Mouse (Mus musculus) spleen, postnatal 36 days (tissue): ENCODE results near the gene Fancd2os.

Experiments
- DNase-seq, 2 experiments: peaks; one replicate each; pipeline ENCODE4 v3.0.0; 2022; ENCODE audit warnings: low spot score in 2 of 2, mixed read lengths in 1 of 2

Fancd2os gene

DNA sequence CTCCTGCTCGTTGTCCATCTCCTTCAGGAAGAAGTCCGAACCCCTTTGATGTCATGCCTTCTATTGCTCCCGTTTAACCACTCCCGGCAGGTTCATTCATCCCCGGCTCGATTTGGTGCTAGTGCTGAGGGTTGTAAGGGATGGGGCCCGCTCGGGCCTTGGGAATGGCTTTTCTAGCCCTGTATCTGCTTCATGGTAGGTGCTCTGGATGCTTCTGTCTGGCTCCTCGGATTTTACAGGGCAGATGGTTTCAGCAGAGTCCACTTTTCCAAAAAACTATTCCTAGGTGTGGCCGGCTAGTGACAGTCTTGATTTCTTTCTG, 4.7 kb upstream of the Fancd2os start:
- no peak for DNase-seq

DNA sequence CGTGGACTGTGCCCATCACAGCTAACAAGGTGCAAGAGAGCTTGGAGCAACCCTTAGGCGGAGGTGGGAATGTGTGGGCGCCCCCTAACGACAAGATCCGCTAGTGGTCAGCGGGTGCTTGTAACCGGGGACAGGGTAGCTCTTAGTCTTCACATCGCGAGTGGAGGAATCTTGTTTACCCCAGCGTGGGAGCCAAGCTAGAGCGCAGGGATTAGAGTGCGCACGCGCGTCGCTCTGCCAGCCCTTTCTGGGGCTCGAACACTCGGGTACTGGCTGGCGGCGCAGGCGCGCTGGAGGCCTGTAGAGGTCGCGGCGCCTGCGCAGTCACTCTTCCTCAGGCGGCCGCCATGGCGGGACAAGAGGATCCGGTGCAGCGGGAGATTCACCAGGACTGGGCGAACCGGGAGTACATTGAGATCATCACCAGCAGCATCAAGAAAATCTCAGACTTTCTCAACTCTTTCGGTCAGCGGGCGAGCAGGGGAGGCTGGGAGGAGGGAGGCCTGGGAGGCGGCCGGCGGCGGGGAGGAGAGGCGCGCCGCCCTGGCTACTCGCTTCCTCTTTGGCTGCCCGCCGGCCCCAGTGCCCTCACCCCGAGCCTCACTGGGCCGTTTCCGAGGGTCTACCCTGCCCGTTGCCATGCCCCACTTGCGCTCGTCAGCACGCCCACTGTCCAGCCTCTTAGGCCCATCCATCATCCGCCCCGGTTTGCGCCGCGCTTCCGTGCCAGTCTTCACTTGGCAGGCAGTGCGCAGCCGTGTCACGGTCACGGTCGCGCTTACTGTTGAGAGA, 4.1 kb upstream of the Fancd2os start, which contains the start of gene Brk1:
Gene Brk1, plus strand, starts transcription at position 341 of the 792 bp plus-strand sequence.
- DNase-seq, result peak; percentile 81 to 90

DNA sequence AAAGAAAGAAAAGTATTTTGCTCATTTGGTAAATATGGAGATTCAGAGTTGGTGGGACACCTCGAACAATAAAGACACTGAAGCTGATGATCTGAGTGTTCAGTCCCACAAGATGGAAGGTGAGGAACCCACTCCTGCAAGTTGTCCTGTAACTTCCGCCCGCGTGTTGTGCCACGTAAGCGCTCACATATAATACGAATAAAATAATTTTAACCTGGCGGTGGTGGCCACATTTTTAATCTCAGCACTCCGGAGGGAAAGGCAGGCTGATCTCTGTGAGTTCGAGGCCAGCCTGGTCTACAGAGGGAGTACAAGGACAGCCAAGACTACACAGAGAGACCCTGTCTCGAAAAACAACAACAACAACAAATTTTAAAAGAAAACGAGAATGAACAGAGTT, 3.5 kb upstream of the Fancd2os start:
- peak in 1 of 2 experiments; percentile 26 for DNase-seq

DNA sequence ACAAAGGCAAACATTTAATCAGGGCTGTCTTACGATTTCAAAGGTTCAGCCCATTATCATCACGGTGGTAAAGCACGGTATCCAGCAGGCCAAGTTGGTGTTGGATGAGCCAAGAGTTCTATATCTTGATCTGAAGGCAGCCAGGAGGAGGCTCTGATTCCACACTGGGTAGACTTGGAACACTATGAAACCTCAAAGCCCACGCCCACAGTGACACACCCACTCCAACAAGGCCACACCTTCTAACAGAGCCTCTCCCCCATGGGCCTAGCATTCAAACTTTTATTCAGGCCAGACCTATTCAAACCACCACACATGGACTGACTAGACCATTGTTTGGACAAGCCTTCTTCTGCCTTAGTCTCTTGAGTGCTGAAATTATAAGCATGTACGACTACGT, 2.3 kb upstream of the Fancd2os start:
- DNase-seq, result no peak

DNA sequence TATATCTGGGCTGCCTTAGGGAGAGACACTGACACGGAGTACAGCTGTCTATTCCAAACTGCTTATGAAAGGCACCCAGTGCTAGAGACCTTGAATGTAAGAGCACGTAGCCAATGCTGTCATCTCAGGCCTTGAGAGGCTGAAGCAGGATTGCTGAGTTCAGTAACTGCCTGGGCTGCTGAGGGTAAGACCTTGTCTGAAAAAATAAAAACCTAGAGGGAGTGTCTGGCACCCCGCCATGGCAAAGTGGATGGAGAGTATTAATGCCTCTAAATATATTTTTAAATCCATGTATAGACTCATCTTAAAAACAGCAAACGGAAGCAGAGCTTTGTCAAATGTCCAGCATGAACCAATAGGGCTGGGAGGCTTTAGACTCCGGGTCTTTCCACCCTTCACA, 682 bp downstream of the Fancd2os start:
- peak in 1 of 2 experiments; percentile 15 for DNase-seq

DNA sequence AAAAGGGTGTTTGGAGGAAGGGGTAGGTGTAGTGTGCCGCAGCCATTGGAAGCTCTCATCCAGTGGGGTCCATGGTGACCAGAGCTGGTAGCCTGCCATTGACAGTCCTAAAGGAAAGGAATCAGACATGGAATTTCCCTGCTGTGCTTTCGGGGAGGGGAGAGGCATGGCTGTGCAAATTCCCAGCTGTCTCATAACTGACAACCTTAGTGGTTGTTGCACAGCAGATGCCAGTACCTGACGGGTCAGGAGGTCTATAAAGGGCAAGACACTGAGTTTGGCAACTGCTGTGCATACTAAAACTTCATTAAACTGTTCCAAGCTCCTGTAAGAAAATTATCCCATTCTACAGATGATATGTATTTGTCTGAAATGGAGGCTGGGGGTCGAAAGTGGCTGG, 2.6 kb downstream of the Fancd2os start:
- DNase-seq, result no peak

DNA sequence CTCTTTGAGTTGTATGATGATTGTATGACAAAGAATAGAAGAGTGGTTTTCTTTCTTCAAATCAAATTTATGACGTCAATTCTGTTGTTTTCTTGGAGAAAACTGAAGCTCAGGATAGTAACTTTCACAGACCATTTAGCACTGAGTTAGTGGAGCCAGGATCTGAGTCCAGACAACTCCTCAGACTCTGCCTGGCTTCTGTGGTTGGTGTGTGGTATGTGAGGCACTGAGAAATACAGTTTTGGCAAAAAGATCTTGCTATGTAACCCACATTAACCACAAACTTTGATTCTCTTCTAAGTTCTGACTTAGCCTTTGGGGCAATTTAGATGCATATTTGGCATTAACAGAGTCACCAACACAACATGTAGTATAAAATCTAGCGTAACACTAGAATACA, 7.9 kb downstream of the Fancd2os start:
- no peak for DNase-seq

DNA sequence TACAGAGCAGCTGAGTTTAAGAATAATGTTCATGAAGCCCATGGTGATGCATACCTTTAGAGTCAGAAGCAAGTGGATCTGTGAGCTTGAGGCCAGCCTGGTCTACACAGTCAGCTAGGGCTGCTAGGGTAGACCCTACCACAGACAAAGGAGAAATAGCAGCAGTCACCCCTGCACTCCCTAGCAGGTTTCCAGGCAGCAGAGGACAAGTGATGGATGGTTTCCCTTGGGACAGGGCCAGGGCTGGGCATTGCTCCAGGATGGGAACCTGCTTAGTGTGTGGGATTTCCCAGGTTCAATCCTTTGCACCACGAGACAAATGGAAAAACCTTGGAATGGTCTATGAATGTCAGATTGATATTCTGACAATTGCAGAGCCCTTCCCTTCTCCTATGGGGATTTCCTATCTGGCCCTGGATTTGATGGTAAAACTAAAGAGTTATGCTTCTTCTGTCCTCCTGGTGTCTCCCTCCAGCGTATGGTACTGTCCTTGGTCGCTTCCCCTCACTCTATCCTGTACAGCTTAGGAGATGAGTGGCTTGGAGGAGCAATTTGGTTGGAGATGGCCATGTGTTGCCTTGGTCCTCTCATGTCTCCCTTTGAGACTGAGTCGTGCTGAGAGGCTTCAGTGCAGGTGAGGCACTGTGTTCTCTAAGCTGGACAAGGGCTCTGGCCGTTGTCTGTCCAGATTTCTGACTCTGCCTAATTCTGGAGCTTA, 13.9 kb downstream of the Fancd2os start:
- DNase-seq, result no peak

DNA sequence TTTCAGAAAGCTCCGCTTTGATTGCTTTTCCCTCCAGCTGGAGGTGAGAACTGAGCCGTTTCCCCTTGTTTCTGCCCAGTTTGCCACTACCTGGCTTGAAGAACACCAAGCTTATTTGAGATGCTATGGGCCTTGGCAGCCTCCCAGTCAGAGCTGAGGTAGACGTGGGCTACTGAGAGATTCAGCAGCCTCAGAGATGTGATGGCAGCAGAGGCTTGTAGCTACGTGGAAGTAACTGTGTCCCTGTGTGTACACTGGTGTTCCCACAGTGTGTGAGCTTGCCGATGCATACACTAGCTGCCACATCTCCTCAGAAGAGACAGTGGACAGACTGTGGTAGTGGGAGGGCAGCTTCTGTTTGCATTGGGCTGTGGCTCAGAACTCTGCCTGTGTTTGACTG, 15.4 kb downstream of the Fancd2os start:
- DNase-seq, result no peak

DNA sequence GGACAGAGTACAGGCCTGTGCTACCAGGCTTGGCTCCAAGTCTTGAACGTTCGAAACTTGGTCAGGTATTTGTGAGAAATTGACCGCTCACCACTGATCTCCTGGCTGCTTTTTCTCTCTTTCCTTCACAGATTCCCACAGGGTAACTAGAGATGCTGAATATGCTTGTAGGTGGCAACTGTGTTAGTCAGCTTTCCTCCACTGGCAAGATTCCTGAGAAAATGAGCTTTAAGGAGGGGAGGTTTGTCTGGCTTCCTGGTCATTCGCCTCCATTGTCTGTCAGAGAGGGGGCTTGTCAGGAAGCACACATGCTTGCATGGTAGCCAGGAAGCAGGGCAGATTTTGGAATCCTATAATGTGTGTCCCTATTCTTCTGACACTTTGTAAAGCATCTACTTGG, 17.5 kb downstream of the Fancd2os start:
- DNase-seq, result no peak

DNA sequence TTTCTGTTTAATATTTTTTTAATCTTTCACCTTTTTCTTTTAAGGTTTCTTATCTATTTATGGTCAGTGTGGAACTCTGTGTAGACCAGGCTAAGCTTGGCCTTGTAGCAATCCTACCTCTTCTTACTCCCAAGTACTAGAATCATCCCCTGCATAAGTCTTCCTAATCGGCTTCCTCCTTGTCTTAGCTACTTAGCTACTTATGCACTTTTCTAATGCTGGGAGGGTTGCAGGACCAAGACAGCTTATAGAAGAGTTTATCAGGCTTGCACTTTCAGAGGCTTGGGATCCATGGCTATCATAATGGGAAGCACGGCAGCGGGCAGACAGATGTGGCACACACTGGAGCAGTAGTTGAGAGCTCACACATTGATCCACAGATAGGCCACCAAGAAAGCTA, 21.2 kb downstream of the Fancd2os start:
- DNase-seq, result no peak

DNA sequence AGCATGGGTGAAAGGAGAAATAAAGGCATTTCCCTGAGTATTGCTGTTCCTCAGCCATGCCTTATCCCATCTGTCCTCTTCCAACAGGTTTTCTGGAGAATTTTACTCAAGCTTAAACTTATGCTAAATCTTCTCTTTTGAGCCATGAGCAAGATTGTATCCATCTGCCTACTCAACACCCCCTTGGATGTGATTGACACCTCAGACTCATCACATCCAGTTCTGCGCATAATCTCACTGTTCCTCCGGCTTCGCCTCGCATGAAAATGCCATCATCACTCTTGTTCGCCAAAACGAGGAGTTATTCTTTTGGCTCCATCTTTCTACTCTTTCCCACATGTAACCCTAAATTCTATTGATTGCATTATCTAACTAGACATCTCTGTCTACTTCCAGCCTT, 24.5 kb downstream of the Fancd2os start:
- no peak for DNase-seq

DNA sequence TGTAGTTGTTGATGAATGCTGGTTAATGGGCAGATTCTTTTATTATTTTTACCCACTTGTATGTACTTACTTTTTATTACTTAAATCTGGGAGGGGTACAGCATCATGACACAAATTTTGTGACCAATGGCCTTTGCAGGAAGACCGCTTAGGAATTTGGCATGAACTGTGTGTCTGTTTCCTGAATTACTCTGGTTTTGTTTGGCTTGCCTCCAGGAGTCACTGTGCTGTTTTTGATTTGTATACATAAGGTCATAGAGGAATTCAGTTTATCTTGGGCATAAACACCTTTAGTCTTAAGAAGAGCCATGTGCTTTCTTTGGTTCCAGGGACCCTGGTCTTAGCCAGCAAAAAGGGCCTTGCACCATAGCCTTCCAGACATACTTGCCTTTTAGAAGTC, 36.0 kb downstream of the Fancd2os start:
- no peak for DNase-seq

DNA sequence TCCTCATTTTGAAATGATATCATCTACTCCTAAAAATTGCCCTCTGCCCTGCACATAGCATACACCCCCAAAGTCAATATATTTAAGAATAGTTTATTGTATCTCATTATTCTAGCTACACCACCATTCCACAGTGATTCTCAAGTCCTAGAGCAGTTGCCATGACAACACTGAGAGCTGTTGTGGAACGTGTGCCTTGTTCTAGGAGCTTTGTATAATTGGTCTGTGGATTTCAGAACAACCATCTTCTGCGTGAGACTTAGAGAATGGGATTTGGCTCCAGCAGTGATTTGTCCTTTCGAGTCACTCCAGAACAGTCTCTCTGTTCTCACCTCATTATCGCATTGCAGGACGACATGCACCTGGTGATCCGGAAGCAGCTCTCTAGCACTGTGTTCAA, 40.8 kb downstream of the Fancd2os start:
- no peak for DNase-seq
